Mouse (Mus musculus) small intestine, adult 2 months (tissue): ENCODE measurements around the gene Fbf1.

ENCODE experiments used
- CTCF ChIP-seq: fragments of 200-500 bp; IDR thresholded peaks from 2 replicates; pipeline ENCODE4 v1.5.1; 2012; ENCODE audit warnings: low read depth, mild to moderate bottlenecking, control low read depth, inconsistent platforms, low read length, moderate library complexity, mixed read lengths; ENCODE audit not compliant: insufficient replicate concordance, insufficient read length; ENCODE audit errors: extremely low read depth
- POLR2A ChIP-seq: fragments of 200-500 bp; IDR thresholded peaks from 2 replicates; pipeline ENCODE4 v1.6.1; 2012; ENCODE audit warnings: low read depth, mild to moderate bottlenecking, control low read depth, inconsistent platforms, low read length, moderate library complexity

DNA sequence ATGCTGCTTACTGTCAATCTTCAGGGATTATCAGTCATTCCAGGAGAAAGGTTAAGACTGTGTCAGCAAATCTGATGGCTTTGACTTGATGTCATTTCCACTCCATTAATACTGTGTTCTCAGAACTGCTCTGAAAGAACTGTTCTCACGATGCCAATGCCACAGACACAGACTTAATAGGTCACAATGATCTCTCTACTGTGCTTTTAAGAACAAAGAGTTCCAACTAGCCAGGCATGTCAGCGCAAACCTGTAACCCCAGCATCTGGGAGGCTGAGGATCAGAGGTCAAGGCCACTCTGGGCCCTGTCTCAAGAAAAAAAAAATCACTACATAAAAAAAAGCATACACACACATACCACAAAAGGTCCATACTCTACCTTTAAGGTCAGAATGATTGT, 4.0 kb upstream of the Fbf1 start:
- no peak for TF ChIP-seq CTCF
- no peak for TF ChIP-seq POLR2A
